Mouse (Mus musculus) left cerebral cortex, adult 9 months (tissue): Measurements from ENCODE around the gene Tspan31.
"Not testable (repeated sequence)": the region's sequence is repeated elsewhere in the genome, so short reads cannot be mapped to it uniquely, and the experiment has no call there.

ENCODE experiments used
- DNase-seq, 2 experiments: peaks; one replicate each; pipeline ENCODE4 v3.0.0; 2022; ENCODE audit warnings: low spot score in 2 of 2

Tspan31 gene

DNA sequence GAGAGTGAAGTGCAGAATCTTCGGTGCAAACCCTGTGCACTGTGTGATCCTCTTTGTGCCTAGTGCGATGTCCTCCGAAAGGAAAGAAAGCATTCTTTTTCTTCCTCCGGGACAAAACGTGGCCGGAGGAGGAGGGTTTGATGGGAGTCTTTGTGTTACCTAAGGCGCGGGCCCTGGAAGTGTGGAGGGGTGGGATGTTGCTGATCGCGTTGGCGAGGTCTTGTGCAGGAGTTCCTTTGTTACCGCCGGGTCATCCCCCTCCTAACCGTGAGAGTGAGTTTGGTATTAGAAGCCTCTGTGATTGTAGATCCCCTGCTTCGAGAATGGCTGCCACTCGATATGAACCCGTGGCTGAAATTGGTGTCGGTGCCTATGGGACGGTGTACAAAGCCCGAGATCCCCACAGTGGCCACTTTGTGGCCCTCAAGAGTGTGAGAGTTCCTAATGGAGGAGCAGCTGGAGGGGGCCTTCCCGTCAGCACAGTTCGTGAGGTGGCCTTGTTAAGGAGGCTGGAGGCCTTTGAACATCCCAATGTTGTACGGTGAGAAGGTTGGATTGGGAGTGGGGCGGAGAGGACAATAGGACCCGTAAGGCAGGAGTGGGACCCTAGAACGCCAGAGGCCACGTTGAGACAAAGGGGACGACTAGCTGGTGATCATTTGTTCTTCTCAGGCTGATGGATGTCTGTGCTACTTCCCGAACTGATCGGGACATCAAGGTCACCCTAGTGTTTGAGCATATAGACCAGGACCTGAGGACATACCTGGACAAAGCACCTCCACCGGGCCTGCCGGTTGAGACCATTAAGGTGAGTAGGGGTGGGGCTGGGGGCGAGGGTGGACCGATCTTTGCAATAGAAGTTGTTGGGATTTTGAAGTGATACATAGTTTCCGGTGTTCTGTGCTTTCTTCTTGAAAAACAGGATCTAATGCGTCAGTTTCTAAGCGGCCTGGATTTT is 5.9 kb downstream of the Tspan31 start:
- DNase-seq, result no peak

DNA sequence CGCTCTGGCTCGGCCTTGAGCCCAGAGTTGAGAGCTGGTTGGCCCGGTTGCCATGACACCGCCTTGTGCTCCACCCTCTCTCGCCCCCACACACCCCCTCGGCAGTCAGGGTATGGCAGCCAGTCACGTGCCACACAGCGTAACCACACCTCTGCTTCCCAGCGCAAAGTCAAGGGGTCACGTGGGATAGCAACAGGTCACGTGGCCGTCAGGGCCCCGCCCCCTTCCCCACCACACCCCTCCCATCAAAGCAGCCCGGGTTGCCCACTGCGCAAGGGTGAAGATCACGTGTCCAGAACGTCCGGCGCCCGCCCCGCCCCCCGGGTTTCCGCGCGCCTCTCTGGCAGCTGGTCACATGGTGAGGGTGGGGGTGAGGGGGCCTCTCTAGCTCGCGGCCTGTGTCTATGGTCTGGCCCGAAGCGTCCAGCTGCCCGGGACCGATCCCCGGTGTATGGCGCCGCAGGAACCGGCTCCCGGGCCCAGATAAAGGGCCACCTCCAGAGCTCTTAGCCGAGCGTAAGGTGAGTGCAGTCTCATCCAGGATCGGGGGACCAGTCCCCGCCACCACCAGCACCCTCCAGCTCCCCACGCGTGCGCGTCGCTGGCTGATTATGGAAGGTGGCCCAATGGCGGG is 6.7 kb downstream of the Tspan31 start, which contains the start of gene Cdk4:
Cdk4 (plus strand) TSS at position 296 of the 634 bp plus-strand sequence.
- DNase-seq, result peak; percentile 97 to 98

DNA sequence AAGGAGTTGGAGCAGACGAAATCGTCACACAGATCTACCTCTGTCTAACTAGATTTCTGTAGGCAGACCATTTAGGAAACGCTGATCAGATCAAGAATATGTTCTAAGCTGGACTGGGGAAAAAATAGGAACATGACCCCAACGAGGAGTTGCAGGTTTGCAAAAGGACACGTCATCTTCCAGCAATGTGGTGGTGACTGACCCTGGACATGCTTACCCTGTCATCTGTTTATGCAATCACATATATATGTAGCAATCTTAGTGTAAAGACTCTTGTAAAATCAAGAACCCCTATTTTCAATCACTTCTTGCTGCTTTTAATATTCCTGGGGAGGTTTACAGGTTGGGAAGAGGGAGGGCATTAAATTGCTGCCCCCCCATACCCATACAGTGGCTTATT is 7.6 kb downstream of the Tspan31 start:
- no peak for DNase-seq

DNA sequence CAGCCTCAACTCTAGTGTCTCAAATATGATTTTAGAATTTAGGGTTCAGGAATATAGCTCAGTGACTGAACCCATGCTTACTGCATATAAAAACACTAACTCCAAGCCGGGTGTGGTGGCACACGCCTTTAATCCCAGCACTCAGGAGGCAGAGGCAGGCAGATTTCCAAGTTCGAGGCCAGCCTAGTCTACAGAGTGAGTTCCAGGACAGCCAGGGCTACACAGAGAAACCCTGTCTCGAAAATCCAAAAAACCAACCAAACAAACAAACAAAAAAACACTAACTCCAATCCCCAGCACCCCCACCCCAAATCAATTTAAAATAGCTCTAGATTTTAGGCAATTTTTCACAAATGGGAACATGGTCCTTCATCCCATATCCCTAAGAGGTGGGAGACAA is 8.0 kb downstream of the Tspan31 start:
- not testable (repeated sequence) for DNase-seq

DNA sequence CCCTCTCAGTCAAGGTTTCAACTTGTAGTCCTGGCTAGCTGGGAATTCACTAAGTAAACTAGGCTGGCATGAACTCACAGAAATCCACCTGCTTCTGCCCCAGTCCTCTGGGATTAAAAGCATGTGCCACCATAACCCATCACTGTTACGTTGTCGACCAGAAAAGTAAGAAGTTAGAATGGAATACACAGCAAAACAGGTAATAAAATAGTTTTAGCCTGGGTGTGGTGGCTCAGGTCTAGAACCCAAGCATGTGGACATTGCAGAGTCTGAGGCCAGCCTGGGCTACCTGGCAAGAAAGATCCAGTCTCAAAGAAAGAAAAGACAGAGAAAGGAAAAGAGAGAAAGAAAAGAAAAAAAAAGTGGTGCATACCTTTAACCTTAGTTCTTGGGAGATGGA is 8.6 kb downstream of the Tspan31 start:
- DNase-seq, result no peak

DNA sequence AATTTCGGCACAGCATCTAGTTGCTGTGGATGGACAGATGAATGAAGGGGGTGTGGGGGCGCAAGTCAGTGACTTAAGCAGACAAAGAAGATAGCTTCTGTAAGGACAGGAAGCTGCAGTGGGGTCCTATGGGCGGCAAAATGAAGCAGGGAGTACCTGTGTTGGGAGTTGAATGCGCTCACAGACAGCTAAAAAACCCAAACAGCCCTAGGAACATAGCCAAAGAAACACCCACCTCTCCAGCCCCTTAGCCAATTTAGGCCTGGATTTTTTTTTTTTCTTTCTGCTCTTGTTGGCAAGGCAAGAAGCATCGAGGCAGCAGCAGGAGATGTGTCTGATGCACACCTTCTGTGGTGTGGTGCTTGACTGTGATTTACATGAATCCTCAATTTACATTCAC is 9.0 kb downstream of the Tspan31 start:
- DNase-seq, result no peak

DNA sequence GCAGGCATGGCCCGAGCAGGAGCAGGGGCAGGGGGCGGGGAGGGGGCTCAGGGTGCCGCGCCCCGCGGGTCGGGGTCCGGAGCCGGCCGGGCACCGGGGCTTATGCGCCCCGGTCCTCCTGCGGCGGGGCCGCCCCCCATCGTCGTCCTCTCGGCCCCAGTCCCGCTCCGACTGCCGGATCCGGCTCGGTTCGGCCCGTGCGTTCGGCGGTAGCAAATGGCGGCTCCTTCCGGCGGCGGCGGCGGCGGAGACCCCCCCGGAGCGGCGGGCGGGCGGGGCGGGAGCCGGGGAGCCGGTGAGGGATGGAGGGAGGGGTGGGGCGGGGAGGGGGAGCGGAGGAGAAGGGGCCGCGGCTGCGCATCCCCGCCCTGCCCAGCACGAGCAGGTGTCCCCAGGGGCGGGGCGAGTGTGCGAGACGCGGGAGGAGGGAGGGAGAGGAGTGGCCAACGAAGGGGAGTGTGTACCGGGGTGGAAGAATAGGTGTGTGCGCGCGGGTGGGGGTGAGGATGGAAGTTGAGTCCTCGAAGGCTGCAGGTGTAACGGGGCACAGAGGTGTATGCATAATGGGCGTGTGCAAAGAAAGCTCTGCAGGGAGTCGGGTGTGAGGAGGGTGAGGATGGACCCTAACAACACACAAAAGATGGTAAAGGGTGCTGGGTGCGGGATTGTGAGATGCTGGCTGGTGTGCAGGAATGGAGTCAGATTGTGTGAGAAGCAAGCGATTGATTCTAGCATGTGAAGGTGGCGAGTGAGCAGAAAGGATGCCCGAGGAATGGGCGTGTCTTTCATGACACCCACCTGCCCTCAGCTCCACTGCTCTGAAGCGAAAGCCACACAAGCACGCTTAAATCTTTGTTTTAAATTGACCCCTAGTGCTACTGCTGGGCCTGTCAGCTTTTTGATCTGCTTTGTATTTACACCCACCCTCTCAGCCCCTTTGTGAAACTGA is 9.8 kb downstream of the Tspan31 start, which contains the start of gene March9:
March9 (minus strand) TSS at position 217 of the 949 bp plus-strand sequence.
- peak; percentile 57 to 71 for DNase-seq

DNA sequence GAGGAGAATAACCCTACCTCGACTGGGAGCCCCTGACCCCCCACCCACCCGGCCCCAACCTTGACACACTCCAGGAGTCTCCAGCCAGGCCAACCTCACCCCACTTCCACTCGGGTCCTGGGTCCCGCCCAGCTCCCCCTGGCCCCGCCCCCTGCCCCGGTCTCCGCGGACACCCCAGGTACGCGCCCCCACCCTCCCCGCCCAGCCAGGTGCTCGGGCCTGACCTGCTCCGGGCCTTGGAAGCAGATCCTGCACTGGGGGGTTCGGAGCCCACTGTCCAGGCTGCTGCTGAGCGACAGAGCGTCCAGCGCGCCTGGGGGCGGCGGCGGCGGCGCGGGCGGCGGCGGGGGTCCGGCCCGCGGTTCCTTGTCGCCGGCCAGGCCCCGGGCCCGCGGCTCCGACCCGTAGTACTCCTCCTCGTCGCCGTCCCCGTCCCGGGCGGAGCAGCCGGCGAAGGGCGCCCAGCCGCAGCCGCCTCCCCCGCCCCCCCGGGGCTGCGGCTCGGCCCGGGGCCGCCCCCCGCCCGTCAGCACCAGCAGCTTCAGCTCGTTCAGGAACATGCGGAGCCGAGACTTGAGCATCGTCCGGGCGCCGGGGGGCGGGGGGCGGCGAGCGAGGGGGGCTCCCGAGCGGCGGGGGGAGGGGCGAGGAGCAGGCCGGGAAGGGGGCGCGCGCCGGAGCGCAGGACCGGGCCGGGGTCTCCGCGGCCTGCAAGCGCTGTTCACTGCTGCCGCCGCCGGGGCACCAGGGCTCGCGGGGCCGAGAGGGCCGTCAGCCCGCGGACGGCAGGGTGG is 10.7 kb downstream of the Tspan31 start:
- DNase-seq, result no peak

DNA sequence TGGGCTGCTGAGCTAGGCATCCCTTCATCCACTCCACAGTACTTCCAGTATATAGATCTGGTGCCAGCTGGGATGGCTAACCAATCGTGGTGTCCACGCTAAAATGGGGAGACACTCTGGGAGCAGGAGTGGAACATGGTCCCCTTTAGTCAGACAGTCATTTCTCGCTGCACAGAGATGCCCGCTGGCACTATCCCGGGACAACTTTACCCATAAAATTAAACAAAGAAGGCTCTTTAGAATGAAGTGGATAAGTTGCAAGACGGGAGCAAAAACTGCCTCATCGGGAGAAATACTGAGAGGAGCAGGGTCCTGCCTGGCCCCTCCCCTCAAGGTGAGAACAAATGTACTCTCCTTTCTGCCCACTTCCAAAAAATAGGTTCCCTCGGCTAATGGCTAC is 11.4 kb downstream of the Tspan31 start:
- no peak for DNase-seq

DNA sequence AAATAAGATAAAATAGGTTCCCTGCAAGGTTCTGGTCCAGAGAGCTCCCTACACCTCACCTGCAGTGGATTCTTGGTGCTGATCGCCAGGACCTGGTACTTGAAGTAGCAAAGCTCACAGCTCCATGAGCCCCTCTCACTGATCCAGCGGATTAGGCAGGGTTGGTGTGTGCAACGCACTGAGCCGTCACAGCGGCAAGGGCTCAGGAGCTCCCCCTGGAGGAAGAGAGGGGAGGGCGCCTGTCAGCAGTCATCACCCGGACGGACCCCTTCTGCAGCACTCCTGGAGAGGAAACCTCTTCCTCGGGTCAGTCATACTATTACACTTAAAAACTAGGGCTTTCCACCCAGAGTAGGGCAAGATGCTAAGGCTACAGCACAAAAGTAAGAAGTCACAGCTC is 11.9 kb downstream of the Tspan31 start:
- DNase-seq, result peak in 1 of 2 experiments; percentile 73

DNA sequence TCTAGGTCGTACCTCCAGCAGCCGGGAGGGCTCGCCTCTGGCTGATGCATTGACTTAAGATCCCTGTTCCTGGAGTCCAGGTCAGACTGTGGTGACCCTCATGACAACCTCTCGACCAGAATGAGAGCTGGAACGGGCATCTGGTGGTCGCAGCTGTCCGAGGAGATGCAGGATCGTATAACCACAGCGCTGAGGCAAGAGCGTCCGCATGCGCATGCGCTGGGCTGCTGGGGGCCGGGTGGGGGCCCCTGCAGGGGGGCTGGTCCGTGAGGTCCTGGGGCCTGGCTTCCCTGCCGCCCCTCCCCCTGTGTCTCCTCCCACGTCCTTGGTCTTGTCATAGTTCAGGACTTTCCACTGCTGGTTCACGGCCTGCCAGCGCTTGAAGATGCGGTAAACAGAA is 13.6 kb downstream of the Tspan31 start:
- no peak for DNase-seq

DNA sequence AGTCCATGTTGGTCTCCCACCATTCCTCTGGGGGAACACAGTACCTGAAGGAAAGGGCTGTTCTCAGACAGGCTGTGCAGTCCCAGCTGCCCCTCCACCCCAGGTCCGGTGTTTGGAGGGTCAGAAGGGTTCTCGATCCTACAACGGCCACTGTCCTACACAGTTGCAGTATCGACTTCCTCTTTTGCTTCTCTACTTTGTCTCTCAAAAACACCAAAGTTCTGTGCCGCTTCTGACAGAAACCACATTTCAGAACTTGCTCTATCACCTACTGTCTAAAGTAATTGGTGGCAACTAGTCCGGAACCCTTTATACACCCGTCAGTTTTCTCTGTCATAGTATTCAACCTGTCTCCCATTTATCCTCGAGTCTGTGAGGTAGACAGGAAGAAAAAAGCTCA is 14.7 kb downstream of the Tspan31 start:
- no peak for DNase-seq

DNA sequence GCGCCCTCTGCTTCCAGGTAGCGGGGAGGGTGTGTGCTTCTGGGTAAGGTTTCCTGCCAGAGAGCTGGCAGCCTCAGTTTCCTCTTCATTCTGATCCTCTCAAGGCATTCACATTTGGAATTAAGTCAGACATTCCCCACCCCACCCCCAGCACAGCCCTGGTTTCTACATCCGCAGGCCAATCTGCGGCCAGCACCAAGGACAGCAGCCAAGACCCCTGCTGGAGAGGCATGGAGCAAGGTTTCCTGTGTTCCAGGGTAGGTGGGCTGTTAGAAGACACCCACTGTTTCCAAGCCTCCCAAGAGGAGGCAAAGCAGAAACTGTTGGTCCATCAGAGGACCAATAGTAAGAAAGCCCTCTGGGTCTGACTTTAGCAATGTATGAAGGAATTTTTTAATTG is 15.4 kb downstream of the Tspan31 start:
- DNase-seq, result no peak

DNA sequence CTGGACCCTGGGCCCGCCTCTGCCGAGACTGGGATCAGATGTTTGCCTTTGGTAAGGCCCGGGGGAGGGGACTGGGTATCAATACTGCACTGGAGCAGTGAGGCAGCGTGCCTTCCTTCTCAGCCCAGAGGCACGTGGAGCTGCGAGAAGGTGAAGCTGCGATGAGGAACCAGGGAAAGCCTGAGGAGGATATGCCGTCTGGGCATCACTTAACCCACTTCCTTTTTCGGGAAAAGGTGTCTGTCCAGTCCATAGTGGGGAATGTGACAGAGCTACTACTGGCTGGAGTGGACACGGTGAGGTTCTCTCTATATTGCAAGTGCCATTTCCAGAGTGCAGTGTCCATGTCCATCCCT is 20.0 kb downstream of the Tspan31 start:
- no peak for DNase-seq

DNA sequence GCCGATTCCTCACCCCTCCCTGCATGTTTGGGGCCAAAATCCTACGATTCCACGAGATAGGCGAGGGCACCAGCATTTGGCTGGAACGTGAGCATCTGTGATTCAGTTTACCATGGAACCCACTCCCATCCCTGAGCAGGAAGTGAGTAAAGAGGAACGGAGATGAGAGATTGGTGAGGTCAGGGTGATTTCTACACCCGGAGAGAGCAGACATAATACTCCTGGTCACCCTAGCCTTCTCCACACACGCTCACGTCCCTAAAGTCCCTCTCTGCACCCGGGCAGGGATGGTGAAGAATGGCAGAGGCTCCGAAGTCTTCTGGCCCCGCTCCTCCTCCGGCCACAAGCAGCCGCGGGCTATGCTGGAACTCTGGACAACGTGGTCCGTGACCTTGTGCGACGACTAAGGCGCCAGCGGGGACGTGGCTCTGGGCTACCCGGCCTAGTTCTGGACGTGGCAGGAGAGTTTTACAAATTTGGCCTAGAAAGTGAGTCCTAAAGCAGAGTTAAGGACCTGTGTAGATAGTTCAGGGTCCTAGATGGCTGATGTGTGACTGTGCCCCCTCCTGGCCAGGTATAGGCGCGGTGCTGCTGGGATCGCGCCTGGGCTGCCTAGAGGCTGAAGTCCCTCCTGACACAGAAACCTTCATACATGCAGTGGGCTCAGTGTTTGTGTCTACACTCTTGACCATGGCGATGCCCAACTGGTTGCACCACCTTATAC is 20.5 kb downstream of the Tspan31 start:
- no peak for DNase-seq

DNA sequence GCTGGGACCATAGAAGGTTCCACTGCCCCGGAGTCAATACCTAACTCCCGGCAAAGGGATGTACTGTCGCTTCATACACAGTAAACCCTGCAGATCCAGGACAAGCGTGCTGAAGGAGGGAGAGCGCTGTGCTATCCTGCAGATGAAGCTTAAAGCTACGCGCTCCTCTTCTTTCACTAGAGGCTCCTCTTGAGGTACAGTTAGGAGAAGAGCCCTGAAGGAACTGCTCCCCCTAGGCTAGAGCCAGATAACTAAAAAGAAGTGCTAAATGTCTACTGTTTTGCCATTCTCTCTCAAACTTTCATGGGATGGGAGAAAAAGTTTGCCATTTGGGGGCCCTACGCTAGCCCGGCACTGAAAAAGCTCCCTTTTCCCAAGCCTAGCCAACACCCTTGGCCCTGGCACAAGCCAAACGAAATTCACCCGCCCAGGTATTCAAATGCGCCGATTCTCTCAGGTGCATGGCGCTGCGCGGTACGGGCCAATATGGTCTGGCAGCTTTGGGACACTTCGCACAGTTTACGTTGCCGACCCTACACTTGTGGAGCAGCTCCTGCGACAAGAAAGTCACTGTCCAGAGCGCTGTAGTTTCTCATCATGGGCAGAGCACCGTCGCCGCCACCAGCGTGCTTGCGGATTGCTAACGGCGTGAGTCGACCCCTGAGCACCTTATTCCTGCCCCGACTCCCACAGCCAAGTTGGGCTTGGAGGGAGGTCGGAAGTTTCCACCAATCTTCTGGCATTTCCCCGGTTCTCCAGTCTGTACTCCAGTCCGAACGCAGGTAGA is 21.3 kb downstream of the Tspan31 start:
- no peak for DNase-seq

DNA sequence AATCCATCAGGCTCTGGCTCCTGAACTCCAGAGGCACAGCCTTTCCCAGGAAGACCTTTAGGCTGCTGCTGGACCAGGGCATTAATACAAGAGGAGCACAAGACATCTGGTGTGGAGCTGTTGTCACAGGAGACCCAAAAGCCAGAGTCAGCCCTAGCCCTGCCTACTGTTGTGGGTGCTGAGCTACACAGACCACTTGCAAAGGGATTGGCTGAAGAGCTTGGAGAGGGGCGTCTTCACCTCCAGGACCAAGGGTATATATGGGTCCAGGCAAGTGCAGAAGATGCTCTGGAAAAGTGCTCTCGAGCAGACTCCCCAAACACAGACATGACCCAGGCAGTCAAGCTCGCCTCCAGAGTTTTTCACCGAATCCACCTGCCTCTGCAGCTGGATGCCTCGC is 22.1 kb downstream of the Tspan31 start, which contains the start of gene Cyp27b1:
Cyp27b1 (plus strand) TSS at position 297 of the 400 bp plus-strand sequence.
- no peak for DNase-seq

DNA sequence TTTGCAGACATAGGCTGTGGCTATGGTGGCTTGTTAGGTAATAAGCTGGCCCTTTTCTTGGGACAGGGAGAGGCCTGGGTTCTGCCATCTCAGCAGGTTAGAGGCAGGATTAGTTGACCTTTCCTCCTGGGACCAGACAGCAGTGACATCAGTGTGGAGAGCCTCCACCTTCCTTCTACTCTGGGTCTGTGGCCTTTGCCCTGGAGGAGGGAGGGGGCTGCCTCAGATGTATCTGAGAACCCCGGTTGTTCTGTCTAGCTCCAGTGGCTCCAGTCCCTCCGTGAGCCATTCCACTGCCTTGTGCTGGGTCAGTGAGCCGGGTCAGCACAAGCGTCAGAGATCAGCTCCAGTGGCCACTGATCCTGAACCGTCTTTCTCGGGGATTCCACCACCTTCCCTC is 26.9 kb downstream of the Tspan31 start:
- no peak for DNase-seq

DNA sequence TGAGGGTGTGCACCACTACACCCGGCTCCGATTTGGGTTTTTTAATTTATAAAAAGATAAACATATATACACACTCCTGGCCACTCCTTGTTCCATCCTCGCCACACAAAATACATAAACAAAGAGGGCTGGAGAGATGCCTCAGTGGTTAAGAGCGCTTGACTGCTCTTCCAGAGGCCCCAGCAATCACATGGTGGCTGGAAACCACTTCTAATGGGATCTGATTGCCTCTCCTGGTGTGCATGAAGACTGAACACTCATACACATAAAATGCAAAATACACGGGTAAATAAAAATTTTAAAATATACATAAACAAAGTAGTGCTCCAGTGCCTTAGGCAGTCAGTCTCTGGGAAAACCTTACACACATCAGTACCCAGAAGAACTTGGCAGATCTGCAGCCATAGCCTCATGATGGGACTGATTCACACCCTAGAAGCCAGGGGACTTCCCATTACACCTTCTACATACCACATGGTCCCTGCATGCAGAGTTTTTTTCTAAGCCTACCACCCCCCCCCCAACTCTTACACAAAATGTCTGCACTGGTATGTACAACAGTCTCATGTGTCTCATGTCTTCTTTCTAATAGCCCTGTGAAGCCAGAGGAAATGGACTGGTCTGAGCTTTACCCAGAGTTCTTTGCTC is 27.5 kb downstream of the Tspan31 start:
- DNase-seq, result no peak
